Mouse (Mus musculus): ENCODE results near the gene Thrb. TPM values are rescaled to one million over a fixed set of nuclear protein-coding genes. Genes with fewer than 3 reads are reported as not detected.

Gene Thrb
- polyA plus RNA-seq, 1 experiment: 0.65 TPM

DNA sequence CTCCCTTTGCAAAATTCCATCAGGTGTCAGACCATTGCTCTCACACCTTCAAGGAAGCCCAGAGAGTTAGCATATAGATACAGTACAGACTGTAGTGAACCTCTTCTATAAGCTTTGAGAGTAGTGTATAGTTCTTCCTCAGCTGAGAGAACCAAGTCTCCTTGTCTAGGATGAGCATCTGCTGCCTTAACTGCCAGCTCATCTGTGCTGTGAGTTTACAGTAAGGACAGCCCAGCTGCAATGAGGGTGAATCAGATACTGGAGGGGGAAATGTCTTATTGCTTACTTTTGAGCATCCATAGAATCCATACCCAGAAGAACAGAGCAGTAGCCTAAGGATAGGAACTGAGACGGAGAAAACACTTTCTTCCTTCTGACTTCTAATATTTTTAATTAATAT lies 367.8 kb downstream of the Thrb start:
- Histone ChIP-seq H3K4me3 (ENCODE audit: extremely low read depth, insufficient read depth, insufficient read length) (no peak overlapping the region), H3K36me3 (ENCODE audit: control insufficient read depth, insufficient read depth, low read length) (no peaks in the 10 kb centered on the region), H3K4me1 (ENCODE audit: control insufficient read depth, insufficient read depth, insufficient read length) (no peaks in the 10 kb centered on the region; the same call in 1 of the 2 replicates), H3K27ac (ENCODE audit: insufficient read depth, low read length) (no peak overlapping the region), H3K27me3 (ENCODE audit: control insufficient read depth, insufficient read depth, low read length) (no peaks in the 10 kb centered on the region)
- TF ChIP-seq POLR2A (IDR thresholded peaks at IDR 0.05; ENCODE audit: low read depth, low read length) (no peak), CTCF (IDR thresholded peaks at IDR 0.05; ENCODE audit: extremely low read depth, insufficient read depth, insufficient read length, insufficient replicate concordance) (no peak)
- WGBS: 84% methylated on average over 1 of the region's 1 CpGs
- DNase-seq (ENCODE audit: low read depth in 1 of 2, low spot score in 2 of 2): no peak

DNA sequence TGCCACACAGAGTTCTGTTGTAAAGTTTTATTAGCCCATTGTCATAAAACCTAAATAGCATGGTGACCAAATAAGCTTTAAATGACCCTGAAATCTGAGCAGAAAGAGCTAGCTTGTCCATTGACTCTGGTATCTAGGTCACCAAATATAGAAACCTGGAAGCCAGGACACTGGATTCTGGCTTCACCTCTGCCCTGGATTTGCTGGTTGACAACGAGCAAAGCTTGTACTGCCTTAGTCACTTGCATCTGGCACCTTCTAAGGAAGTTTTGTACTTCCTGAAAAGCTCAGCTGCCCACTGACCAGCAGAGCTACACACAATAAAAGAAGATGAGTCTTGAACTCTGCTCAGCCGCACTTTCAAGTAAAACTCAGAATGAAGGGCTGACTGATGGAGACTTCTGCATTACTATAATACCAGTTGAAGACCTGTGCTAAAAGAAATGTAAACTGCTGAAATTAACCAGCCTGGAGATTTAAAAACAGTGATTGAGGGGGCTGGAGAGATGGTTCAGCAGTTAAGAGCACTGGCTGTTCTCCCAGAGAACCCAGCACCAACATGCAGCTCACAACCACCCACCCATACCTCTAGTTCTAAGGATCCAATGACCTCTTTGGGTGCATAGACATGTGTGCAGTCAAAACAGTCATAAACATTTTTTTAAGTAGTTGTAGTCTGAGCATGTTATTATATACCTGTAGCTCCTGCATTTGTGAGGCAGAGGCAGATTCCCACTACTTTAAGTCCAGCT lies 369.3 kb downstream of the Thrb start:
- DNase-seq (ENCODE audit: low read depth in 1 of 2, low spot score in 2 of 2): no peak
- no peaks in the 10 kb centered on the region; the same call in 1 of the 2 replicates for H3K4me1 ChIP-seq (ENCODE audit: control insufficient read depth, insufficient read depth, insufficient read length)
- no peaks in the 10 kb centered on the region for H3K36me3 ChIP-seq (ENCODE audit: control insufficient read depth, insufficient read depth, low read length)
- H3K4me3 ChIP-seq (ENCODE audit: extremely low read depth, insufficient read depth, insufficient read length): no peak overlapping the region
- no peaks in the 10 kb centered on the region for H3K27me3 ChIP-seq (ENCODE audit: control insufficient read depth, insufficient read depth, low read length)
- TF ChIP-seq CTCF (IDR thresholded peaks at IDR 0.05; ENCODE audit: extremely low read depth, insufficient read depth, insufficient read length, insufficient replicate concordance): no peak
- no peak for TF ChIP-seq POLR2A (IDR thresholded peaks at IDR 0.05; ENCODE audit: low read depth, low read length)
- no peak overlapping the region for H3K27ac ChIP-seq (ENCODE audit: insufficient read depth, low read length)
- 67% methylated on average over 2 of the region's 2 CpGs for WGBS

DNA sequence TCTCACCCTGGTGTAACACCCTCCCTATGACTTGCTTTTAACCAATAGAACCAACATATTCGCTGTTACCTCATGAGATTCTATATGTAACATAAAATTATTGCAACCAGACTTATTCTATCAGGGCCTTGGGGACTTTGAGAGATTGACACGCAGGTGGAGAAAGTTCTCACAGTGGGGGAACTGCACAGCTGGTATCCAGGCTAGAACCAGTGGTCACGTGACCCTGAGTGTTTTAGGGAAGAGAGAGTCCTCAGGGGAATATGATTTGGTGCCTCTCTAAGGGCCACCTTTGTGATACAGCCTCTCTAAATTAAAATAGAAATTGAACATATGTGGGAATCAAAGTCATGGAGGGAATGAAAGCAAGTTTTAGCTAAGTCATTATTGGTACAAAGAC lies 371.9 kb downstream of the Thrb start:
- Histone ChIP-seq H3K4me1 (ENCODE audit: control insufficient read depth, insufficient read depth, insufficient read length) (no peaks in the 10 kb centered on the region; the same call in 1 of the 2 replicates), H3K27me3 (ENCODE audit: control insufficient read depth, insufficient read depth, low read length) (no peaks in the 10 kb centered on the region), H3K27ac (ENCODE audit: insufficient read depth, low read length) (no peak overlapping the region), H3K4me3 (ENCODE audit: extremely low read depth, insufficient read depth, insufficient read length) (no peak overlapping the region), H3K36me3 (ENCODE audit: control insufficient read depth, insufficient read depth, low read length) (no peaks in the 10 kb centered on the region)
- DNase-seq (ENCODE audit: low read depth in 1 of 2, low spot score in 2 of 2): no peak
- 52% methylated on average over 3 of the region's 3 CpGs for WGBS
- no peak for TF ChIP-seq CTCF (IDR thresholded peaks at IDR 0.05; ENCODE audit: extremely low read depth, insufficient read depth, insufficient read length, insufficient replicate concordance)
- no peak for TF ChIP-seq POLR2A (IDR thresholded peaks at IDR 0.05; ENCODE audit: low read depth, low read length)

DNA sequence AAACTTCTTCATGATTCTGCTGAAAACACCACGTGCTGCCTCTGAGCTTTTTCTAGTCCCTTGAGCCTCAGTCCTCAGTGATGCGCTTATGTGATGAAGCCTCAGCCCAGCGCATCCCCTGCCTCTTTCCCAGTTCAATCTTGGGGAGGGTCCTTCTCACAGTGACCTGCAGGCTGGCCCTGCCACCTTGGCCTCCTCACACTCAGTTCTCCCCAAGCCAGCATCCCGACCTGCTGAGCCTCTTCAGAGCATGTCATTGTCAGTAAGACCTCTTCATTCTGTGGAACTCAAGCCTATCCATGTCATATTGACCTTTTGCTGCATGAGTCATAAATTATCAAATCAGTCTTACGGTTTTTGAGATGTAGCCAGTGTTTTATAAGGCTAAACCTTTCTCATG lies 376.5 kb downstream of the Thrb start:
- no peaks in the 10 kb centered on the region for H3K36me3 ChIP-seq (ENCODE audit: control insufficient read depth, insufficient read depth, low read length)
- DNase-seq (ENCODE audit: low read depth in 1 of 2, low spot score in 2 of 2): no peak
- WGBS: 79% methylated on average over 5 of the region's 5 CpGs
- no peaks in the 10 kb centered on the region for H3K27me3 ChIP-seq (ENCODE audit: control insufficient read depth, insufficient read depth, low read length)
- H3K4me3 ChIP-seq (ENCODE audit: extremely low read depth, insufficient read depth, insufficient read length): no peak overlapping the region
- H3K4me1 ChIP-seq (ENCODE audit: control insufficient read depth, insufficient read depth, insufficient read length): no peaks in the 10 kb centered on the region; the same call in 1 of the 2 replicates
- no peak for TF ChIP-seq POLR2A (IDR thresholded peaks at IDR 0.05; ENCODE audit: low read depth, low read length)
- TF ChIP-seq CTCF (IDR thresholded peaks at IDR 0.05; ENCODE audit: extremely low read depth, insufficient read depth, insufficient read length, insufficient replicate concordance): no peak
- no peak overlapping the region for H3K27ac ChIP-seq (ENCODE audit: insufficient read depth, low read length)

DNA sequence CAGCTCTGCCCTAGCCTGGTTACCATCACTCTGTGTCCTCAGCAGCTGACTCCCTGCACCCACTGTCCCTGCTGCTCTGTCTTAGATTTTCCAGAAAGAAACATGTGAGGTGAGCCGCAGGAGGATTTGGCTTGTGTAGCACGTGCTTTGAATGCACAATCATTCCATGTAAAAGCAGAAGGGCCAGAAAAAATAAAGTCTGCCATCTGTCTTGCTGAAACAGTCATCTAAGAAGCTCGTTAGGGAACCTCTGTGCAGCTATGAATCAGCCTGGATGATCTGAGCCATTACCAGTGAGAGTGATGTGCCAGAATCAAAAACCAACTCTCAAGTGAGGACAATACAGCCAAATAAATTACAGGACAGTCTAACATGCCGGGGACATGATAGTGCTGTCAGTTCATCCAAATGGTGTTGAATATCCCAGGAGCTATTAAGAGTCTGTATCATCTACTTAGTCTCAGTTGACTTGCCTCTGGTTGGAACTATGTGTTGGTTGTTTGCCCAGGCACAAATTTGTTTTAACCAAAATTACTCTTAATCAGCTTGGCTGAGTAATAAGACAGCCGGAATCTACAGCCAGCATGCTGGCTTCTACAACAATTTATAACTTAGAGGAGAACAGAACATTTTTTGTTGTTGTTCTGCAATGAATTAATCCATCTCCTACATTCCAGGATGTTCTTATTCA lies 402.2 kb downstream of the Thrb start:
- H3K4me3 ChIP-seq (ENCODE audit: extremely low read depth, insufficient read depth, insufficient read length): no peak overlapping the region
- no peak for TF ChIP-seq CTCF (IDR thresholded peaks at IDR 0.05; ENCODE audit: extremely low read depth, insufficient read depth, insufficient read length, insufficient replicate concordance)
- no peaks in the 10 kb centered on the region for H3K36me3 ChIP-seq (ENCODE audit: control insufficient read depth, insufficient read depth, low read length)
- WGBS: 85% methylated on average over 5 of the region's 5 CpGs
- no peak for DNase-seq (ENCODE audit: low read depth in 1 of 2, low spot score in 2 of 2)
- H3K27ac ChIP-seq (ENCODE audit: insufficient read depth, low read length): no peak overlapping the region
- no peaks in the 10 kb centered on the region for H3K27me3 ChIP-seq (ENCODE audit: control insufficient read depth, insufficient read depth, low read length)
- no peaks in the 10 kb centered on the region for H3K4me1 ChIP-seq (ENCODE audit: control insufficient read depth, insufficient read depth, insufficient read length)
